Mouse (Mus musculus): Measurements from ENCODE around the gene Gnaq.

DNA sequence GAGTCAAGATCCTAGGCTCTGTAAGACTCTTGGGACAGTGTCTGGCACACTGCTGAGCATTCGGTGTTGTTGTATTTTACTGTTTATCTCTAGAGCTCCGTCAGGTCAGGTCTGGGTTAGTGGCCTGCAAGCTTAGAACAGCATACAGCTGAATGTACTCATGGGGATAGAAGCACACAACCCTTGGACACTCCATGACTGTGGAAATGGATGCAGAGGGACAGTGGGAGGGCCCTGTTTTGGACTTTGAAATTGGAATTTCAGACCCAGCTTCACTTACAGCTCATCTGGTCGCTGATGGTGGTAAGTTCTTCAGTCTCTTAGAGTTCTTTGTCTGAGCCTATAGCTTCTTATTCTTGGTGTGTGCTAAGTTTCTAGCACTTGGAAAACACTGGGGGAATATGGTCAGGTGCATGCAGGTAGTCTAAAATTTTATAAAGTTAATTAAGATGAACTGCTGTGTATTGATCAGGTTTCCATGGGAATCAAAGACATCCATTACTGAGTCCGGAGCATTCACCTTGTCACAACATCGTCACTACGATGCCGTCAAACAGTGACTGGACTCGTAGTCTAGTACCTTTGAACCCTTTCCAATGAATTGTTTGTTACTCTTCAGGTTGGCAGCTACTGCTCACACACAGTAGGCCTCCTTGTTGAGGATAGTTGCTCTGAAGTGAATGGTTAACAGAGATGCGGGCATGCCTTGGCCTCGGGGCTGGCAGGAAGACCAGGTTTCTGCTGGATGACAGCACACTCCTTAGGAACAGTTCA lies 51.1 kb downstream of the Gnaq start:
- no peak for TF ChIP-seq POLR2A (IDR thresholded peaks at IDR 0.05; ENCODE audit: low read depth, low read length)
- TF ChIP-seq CTCF (IDR thresholded peaks at IDR 0.05; ENCODE audit: borderline replicate concordance, insufficient read depth, low read length) = no peak

All from embryonic fibroblast, embryonic 13.5 days (primary cell).